Mouse (Mus musculus) thymus, postnatal 25 days (tissue): ENCODE measurements at regions not wholly inside any gene's neighbourhood (a gene's known extent, or its start where the extent isn't known, plus 50 kb on each side); places are given as distances from the start of the nearest gene placed in this dataset.
"Not testable (repeated sequence)": the region's sequence is repeated elsewhere in the genome, so short reads cannot be mapped to it uniquely, and the experiment has no call there.

Experiments used
- DNase-seq: peaks from one replicate; pipeline ENCODE4 v3.0.0; 2022

DNA sequence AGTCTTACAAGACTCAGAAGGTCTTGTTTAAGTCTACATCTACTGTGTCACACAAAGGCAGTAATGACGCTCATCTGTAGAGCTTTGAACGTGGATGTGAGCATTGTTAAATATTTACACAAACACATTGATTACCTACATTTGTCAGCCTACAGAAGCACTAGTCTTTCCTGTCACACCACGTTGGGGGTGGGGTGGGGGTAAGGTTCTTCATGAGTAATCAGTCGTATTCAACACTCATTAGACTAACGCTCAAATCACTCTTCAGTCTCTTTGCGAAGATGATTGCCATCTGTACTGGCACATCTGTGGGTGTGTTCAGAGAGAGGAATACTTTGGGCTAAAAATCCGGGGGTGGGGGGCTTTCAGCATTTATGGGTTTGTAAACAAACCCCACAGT, 240.7 kb downstream of the Lpin1 start:
- no peak for DNase-seq

DNA sequence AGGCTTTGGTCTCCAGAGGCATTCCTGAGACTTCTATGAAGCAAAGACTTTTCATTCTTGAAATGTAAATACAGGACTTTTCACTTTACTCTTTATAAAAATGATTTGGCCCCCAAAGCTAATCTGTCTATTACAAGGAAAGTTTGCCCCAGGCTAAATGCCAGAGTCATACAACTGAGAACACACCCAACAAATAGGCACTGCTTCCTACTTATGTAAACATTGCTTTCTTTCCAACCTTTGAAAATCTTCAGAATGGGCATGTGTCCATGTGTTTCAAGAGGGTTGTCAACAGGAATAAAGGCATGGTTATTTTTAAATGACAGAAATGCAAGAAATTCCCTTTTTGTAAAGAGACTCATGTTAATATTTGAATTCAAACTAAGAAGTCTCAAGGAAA, 248.4 kb downstream of the Lpin1 start:
- no peak for DNase-seq

DNA sequence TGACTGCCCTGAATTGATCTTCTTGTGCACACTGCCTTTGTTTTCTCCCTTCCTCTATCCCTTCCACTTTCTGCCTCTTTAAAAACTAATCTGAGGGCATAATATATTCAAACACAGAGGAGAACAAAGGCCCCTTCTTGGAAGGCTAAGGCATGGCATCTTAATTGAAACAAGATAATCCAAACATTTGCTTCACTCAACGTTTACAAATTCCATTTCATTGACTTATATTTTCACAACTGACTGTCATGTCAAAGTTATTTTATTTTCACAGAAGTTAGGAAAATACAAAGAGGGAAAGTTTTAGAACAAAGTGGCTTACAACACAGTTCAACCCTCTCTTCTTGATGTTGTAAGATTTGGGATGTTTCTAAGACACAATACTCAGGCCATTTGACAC, 251.9 kb downstream of the Lpin1 start:
- no peak for DNase-seq

DNA sequence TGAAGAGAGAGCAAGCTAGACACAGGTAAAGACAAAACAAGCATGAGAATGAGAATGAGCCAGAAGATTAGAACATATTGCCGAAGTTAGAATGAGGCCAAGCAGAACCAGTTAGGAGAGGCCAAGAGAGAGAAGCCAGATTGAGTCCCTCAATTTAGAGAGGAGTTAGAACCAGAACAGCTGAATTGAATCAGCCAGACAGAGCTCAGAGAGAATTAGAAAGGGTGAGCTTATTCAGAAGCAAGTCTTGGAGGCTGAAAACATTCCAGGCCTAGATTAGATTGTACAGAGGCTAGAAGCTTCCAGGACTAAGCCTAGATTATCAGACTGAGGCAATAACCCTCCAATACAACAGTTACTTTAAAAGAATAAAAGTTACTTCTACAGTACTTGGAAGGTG, 256.1 kb downstream of the Lpin1 start:
- no peak for DNase-seq

DNA sequence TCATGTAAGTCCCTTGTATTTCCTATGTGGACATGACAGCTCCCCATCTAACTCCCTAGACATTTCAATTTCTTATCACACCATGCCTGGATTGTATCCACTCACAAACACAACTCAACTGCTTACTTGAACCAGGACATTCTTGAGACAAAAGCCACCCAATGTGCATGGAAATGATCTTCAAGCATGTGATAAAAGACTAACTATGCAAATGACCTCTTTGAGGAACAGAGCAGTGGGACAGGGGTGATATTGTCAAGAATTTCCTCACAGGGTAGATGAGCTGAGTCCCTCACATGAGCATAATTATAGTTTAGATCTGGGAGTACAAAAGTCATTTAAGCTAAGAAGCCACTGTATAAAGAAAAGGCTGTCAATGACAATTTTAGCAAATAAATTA, 259.0 kb downstream of the Lpin1 start:
- no peak for DNase-seq

DNA sequence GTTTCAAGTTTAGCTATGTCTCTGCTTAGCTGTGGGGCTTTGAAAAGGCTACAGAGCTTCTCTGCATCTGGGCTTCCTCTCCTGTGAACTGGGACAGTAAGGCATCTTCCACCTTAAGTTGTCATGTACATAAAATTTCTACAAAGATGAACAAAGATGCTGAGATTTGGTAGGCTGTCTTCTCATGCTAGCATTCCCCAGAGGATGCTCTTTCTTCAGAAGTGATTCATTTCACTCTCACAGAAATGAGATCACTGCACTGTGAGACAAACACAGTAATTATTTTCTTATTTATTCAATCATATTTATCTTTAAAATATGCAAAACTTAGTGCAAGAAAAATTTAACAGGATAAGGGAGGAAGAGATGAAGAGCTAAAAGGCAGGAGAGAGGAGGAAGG, 261.5 kb downstream of the Lpin1 start:
- no peak for DNase-seq

DNA sequence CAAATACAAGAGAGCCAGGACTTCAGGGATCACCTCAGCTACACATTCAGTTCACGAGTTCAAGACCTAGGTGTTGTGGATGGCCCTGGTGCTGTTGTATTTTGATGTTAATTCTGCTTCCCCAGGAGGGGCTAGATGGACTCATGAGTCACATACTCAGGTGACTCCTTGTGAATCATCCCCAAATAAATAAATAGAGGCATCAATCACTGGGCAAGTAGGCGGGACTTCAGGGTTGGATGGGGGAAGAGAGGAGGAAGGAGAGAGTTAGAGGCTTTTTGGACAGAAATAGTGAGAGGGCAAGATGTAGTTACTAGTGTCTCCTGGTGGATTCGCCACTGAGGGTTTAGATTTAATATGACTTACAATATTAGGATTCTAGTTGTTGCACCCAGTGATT, 266.7 kb downstream of the Lpin1 start:
- no peak for DNase-seq

DNA sequence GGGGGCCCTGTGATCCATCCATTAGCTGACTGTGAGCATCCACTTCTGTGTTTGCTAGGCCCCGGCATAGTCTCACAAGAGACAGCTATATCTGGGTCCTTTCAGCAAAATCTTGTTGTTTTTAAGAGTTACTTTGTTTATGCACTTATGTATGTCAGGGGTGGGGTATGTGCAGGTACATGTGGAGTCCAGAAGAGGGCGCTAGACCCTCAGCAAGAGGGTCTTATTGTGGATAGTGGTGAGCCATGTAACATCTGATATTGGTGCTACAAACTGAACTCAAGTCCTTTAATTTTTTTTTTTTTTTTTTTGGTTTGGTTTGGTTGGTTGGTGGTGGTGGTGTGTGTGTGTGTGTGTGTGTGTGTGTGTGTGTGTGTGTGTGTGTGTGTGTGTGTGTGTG, 268.7 kb downstream of the Lpin1 start:
- DNase-seq, result not testable (repeated sequence)

DNA sequence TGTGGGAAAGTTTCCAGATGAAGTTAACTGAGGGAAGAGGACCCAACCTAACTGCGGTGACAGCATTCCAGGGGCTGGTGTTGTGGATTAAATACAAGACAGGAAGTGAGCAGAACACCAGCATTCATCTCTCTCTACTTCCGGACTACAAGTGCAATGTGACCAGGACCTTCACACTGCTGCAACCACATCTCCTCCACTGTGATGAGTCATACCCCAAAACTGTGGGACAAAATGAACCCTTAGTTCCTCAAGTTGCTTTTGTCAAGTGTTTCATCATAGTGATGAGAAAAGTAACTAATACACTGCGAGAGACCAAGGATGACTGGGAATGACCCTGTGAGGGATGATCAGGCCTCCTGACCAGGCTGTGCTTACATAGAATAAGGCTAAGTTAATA, 279.3 kb downstream of the Lpin1 start:
- no peak for DNase-seq

DNA sequence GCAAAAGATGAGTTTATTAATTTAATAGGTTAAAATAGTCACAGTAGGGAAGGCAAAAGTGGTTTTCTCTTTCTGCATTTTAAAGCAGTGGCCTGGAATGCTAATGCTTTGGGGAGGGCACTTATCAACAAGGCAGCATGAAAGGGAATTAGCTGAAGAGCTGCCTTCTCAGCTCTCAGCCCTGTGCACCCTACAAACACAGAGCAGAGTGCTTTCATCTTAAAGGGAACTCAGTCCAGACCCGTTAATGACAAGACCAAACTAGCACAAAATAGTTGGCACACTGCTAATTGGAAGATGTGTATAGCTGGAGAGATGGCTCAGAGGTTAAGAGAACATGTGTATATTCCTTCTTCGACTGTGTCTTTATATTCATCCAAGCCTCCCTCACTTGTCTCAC, 281.6 kb downstream of the Lpin1 start:
- DNase-seq, result no peak

DNA sequence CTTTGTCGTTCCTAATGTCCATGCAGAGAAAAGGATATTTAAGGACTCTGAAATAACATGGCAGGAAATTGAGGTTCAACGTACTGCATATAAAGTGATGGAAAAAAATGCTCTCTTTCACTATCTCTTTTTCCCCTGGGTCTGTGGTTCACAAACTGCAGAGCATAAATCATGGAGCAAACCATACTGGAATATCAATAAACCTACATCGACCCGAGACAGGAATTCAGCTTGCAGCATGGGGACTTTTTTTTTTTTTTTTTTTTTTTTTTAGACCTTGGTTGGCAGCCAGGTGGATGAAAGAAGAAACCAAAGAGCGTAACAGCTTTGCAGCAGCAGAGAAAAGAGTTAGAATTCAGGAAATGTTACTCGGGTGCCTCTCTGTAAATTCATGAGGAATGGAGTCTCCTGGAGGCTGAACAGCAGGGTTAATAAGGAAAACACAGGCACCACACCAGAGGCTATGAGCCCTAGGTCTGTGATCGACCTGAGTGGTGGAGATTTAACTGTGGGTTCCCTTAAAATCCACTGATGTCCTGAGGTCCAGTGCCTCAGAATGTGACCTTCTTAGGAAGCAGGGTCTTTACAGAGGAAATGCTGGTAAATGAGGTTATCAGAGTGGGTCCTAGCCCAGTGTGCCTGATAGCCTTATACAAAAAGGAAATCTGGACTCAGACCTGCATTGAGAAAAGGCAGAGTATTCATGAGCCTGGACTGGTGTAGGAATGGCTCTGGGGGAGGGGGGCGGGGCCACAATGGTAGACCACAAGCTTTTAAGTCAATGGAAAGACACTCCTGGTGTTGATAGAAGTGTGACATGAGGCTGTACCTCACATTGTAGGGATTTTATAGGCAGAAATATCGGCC, 290.0 kb downstream of the Lpin1 start:
- DNase-seq, result no peak

DNA sequence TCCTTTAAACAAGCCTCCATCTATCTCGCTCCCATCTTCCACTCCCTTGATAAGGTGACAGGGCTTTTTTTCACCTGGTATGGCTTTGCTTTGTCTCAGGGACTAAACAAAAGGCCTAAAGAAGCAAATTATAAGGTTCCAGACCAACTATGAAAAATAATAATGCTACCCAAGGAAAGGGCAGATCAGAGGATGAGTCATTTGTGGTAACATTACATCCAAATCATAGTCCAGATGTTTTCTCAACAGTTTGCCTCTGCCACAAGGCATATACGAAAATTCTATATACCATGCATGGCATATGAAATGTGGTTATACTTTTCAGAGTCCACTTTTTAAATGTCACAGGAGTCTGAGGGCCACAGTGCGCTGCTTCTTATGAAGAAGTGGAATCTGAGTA, 302.7 kb downstream of the Lpin1 start:
- DNase-seq, result no peak

DNA sequence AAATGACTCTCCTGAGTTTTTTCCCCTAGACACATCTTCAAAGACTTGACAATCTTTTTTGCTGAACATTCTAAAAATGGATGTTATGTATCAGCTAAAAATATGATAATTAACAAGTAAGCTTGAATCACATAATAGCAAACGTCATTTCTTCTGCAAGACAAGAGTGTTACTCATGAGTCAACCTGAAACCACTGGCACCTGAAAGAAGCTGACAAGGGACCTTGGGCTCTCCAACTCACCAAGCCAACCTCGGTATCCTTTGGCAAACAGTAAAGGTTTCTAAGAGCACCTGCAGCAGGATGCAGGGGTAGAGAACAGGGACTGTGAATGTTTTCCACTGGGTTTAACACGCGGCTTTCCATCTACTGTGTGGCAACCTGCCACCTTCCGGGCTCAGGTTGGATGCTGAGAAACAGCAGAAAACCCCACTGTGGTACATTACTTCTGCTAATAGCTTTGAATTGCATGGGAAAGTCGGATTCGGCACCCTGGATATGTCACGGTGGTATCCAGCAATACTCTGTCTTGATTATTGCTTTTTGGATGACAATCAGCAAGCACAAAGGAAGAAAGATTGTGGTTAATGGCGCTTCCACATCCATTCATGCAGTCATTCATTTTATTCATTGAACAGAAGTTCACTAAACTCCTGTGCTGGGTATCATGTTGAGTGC, 305.9 kb downstream of the Lpin1 start:
- DNase-seq, result no peak

DNA sequence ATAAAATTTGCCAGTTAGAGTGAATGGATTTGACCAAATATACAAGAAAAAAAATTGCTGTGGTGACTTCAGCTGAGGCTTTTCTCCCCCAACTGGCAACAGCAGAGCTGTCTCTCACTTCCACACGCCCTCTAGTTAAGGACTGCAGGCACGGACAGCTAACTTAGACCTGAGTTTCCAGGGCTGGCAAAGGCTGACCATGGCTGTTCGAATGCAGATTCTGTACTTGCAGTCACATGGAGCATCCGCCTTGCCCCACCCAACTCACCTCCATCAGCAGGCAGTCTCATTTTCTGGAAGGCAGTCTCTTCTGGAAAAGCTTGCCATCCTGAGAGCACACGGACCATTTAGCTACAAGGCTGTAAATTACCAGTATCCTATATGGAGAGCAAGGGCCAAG, 325.7 kb downstream of the Lpin1 start:
- DNase-seq, result no peak

DNA sequence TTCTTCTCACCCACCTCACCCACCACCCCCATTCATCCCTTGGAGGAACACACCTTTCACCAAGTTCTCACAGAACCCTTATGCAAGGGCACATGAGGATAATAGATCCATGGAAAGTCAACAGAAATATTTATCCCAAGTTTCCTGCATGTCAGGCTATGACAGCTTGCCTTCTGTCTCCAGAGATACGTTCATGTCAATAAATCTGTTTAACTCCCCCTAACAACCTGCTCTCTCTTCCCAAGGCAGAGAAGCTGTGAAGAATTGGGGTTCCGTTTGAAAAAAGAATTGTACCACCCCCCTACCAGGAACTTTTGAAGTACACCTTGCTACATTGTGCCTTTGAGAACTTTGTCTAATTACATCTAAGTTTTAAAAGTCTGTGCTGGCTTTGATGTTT, 331.6 kb downstream of the Lpin1 start:
- no peak for DNase-seq

DNA sequence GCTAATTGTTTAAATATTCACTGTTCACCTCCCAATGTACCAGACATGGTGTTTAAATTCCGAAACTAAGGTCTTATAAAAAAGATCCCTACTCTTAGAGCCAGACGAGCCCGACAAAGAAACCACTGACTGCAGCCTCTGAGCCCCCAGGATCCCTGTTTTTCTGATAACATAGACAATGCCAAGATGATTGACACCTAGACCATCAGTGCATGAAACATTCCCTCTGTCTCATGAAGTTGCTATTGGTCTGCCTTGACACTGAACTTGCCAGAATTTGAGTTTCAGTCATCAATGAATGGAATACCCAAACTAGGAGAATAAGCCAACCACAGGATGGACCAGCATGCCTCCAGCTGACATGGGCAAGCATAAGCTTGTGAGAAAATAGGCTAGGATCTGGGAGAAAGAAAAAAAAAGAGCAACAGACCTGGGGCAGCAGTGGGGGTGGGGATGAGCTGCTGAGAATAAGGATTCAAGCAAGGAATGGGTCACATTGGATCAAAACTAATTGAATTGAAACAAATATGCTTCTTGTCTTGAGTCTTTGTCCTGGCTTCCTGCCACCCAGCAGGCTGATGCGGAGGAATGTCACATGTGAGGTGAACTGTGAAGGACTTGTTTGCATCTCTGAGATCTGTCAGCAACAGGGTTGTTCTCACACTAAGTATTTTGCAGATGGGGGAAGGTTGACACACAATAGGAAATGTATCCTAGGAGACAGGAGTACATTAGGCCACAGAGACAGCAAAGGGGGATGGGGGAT, 333.0 kb downstream of the Lpin1 start:
- no peak for DNase-seq

DNA sequence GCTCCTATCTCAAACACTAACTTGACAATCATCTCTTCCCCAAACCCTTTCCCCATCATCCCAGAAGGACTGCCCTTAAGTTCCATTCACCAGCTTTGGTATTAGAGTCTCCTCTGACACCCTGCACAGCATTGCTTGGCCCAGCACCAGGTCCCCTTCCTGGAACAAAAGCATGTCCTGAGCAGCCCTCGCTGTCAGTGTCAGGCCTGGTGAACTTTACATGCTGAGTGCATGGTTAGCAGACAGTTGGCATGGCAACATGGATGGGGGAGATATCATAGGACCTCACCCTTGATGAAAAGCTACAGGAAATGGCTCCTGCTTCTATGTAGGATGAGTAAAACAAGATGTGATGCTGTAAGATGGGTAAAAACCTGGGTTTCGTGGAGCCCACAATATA, 333.6 kb downstream of the Lpin1 start:
- DNase-seq, result no peak

DNA sequence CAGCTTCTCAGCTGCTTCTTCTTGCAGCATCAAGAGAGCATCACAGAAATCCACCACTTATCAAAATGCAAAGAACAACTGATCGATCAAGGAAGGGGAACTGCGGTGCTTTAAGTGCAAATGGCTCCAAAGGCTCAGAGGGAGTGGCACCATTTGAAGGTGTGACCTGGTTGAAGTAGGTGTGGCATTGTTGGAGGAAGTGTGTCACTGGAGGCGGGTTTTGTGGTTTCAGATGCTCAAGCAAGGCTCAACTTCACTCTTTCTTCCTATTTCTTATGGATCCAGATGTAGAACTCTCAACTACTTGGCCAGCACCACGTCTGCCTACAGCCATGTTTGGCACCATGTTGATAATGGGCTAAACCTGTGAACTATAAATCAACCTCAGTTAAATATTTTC, 334.5 kb downstream of the Lpin1 start:
- no peak for DNase-seq

DNA sequence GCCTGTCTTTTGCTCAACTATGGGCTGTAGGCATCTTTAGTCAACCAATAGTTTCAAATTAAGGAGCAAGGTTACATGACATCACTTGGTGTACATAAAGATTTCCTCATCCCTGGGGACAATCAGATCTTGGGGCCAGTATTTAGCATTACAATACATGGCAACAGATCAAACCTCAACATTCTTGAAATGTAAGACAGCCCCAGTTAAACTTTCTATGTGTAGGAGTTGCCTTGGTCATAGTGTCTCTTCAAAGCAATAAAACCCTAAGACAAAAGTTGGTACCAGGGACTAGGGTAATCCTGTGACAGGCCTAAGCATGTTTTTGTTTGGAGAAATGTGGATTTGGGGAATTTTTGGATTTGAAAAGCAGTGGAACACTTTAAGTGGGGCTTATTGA, 338.3 kb downstream of the Lpin1 start:
- no peak for DNase-seq

DNA sequence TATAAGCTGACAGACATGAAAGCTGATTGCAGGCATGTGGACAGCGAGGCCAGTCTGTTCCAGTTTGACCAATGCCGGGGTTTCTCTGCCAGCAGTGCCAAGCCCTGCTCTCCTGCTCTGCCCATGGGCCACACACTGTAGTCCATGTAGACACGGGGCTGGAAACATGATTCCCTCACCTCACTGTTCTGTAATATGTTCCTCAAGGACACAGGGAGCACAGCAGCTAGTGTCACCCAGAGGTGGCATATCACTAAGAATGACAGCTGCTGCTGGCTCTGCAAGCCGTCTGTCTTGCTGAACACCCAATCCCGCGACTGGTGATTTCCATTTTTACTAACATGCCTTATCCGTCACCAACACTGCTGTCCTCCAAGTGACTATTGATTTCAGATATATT, 339.9 kb downstream of the Lpin1 start:
- no peak for DNase-seq

DNA sequence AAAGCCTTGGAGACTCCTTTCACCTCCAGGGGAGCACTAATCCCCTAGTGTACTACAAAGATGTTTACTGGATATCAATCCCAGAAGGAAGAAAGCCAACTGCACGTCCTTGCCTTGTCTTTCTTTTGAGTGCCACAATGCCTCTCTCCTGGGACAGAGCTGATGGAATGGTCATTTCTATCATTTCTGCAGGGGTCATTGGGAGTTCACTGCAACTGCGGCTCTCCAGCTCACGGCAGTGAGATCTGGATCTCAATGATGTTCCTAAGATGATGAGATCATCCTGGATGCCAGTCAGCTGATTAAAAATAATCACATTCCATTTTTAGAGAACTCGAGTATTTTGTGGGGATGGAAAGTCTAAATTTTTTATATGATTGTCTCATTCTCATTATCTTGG, 341.1 kb downstream of the Lpin1 start:
- no peak for DNase-seq

DNA sequence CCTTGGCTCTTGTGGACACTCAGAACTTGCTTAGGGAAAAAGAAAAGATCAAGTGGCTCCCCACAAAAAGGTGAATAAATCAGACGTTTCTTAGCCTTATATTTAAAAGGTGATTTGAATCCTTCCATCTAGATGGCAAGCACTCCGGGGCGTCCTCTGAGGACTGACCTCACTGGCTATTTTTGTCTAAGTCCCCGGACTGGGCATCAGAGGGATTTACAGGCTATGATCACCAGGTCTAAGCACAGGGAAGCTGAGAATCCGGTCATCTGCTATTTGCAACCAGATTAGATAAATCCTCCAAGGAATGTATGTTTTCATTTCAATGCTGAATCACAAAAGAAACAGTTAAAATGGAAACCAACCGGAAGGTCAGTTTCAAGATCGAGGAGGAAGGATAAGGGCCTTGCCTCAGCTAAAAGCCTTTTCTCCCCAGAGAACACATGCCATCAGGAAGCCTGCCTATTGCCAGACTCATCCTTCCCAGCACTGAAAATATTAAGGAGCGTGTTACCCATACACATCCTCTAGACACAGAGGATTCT, 342.1 kb downstream of the Lpin1 start:
- DNase-seq, result no peak

DNA sequence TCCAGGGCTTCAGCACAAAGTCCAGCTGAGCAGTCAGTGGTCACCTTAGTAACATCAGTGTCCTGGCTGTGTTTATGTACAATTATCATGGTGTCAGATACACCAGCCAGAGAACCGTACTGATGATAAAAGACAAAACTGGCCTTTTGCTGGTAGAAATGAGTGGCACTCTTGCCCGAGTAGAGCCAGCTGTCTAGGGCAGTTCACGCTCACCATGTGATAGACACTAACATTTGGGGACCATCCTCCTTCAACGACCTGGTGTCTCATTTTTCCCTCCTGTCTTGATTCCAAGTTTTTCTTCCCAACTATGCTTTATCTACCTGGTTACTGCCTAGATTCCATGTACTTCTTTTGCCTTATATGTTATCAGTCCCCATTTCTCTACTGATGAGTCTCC, 349.3 kb downstream of the Lpin1 start:
- no peak for DNase-seq

DNA sequence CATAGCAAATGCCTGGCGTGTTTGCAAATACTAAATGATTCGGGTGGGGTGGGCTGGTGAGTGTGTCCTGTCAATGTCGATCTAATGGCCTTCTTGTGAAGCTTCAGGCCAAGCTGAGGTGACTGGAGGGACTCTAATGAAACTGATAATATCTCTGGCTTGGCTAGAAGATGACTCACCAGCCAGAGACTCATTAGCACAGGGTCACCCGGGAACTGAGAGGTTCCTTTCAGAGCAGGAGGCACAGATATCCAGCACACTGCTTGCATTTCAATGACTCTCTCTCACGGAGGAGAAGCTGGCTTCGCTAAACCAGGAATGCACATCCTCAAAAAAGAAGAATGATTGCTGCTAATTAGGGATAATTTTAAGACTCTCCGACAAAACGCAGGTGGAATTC, 349.8 kb downstream of the Lpin1 start:
- DNase-seq, result no peak
